Mouse (Mus musculus) neural tube, embryonic 14.5 days (tissue): ENCODE measurements around the gene Mkrn2os. TPM values are rescaled to one million over a fixed set of nuclear protein-coding genes. Genes with fewer than 3 reads are reported as not detected.

Source experiments
- ATAC-seq: fragments of 200-750 bp; cut with Nextera tagmentation; 2 replicates; pipeline ENCODE4 v1.8.0; 2017; ENCODE audit warnings: low read depth, mild to moderate bottlenecking, moderate TSS enrichment, moderate library complexity
- H3K27ac ChIP-seq: fragments of 300-500 bp; sonication (generic); 2 replicates; pipeline ENCODE4 v1.5.1; 2014; ENCODE audit warnings: low read depth, mild to moderate bottlenecking, control low read depth, low read length, moderate library complexity, mixed read lengths
- H3K27me3 ChIP-seq: fragments of 300-500 bp; sonication (generic); 2 replicates; pipeline ENCODE4 v1.6.1; 2014; ENCODE audit warnings: low read length; ENCODE audit not compliant: control insufficient read depth, insufficient read depth
- H3K36me3 ChIP-seq: fragments of 300-500 bp; sonication (generic); 2 replicates; pipeline ENCODE4 v1.6.1; 2014; ENCODE audit warnings: low read length, mixed read lengths; ENCODE audit not compliant: control insufficient read depth, insufficient read depth
- H3K4me1 ChIP-seq: fragments of 300-500 bp; sonication (generic); 2 replicates; pipeline ENCODE4 v1.6.1; 2014; ENCODE audit warnings: low read length; ENCODE audit not compliant: control insufficient read depth, insufficient read depth
- H3K4me2 ChIP-seq: fragments of 300-500 bp; sonication (generic); 2 replicates; pipeline ENCODE4 v1.6.1; 2014; ENCODE audit warnings: mild to moderate bottlenecking, low read depth, low read length, control low read depth
- H3K4me3 ChIP-seq: fragments of 300-500 bp; sonication (generic); 2 replicates; pipeline ENCODE4 v1.5.1; 2014; ENCODE audit warnings: low read depth, low read length, control low read depth, mixed read lengths
- H3K9ac ChIP-seq: fragments of 300-500 bp; sonication (generic); replicated peaks from 2 replicates; pipeline ENCODE4 v1.6.1; 2014; ENCODE audit warnings: low read depth, mild to moderate bottlenecking, control low read depth, low read length, mixed read lengths
- H3K9me3 ChIP-seq: fragments of 300-500 bp; sonication (generic); 2 replicates; pipeline ENCODE4 v1.6.1; 2016; ENCODE audit warnings: low read length; ENCODE audit not compliant: control insufficient read depth
- WGBS: fragments of 180-500 bp; shearing (Covaris S2); extraction: QIAGEN DNeasy Blood & Tissue Kit; methylation state at CpG from one replicate; pipeline ENCODE4 v1.1.7; 2014; 5-methylcytosine and 5-hydroxymethylcytosine counted together
- polyA plus RNA-seq: library from polyadenylated mRNA; unstranded; fragments of >200 nt; fragmentation: Nextera tagmentation; extraction: Ambion mirVana; gene quantifications from 2 replicates; pipeline ENCODE4 v1.2.1, GENCODE M21; 2014

Mkrn2os gene
- polyA plus RNA-seq, 1 experiment from 2014 or later = 0.63 TPM

DNA sequence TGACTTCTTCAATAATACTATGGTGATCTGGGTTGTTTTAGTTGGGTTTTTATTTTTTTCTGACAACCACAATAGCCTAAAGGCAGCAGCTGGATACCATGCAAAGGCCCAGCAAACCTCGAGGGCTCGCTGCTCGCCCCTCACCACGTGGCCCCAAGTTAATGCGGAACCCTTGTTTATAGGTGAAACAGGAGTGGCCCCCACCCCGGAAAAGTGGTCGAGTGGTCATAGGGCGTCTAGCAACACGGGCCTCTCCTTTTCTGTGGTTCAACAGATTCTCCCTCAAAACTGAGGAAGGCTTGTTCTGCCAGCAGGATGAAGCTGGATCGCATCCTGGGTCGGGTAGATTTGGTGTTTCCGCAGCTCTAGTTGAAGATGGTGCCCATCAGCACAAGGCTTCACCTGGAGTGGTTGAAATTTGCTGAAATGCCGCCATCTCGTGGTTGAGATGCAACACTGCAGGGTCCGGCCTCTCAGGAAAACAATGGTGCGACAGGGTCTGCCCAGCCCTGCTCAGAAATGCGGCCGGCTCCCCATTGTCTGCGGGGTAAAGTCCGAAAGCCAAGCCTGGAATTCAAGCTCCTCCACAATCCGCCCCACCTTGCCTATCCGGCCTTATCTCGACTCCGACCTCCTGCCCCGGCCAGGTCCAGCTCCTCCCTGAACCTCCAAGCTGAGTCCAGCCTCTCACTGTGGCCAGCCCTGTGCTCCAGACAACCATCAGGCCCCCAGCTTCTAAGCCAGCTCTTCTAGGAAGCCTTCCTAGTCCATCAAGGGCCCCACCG lies 53.5 kb downstream of the Mkrn2os start:
- ATAC-seq = peak; percentile 89
- H3K4me3 ChIP-seq = peak overlapping the region; percentile 17; the same call in 1 of the 2 replicates
- H3K4me2 ChIP-seq = peak overlapping the region; percentile 50
- no peak overlapping the region for H3K27ac ChIP-seq
- no peaks in the 10 kb centered on the region for H3K36me3 ChIP-seq
- H3K9me3 ChIP-seq = no peaks in the 10 kb centered on the region
- peaks cover 3% of the 10 kb centered on the region; the same call in 1 of the 2 replicates for H3K4me1 ChIP-seq
- no peaks in the 10 kb centered on the region for H3K27me3 ChIP-seq
- peak overlapping the region; percentile 63 for H3K9ac ChIP-seq
- WGBS = 29% methylated on average over 22 of the region's 26 CpGs

DNA sequence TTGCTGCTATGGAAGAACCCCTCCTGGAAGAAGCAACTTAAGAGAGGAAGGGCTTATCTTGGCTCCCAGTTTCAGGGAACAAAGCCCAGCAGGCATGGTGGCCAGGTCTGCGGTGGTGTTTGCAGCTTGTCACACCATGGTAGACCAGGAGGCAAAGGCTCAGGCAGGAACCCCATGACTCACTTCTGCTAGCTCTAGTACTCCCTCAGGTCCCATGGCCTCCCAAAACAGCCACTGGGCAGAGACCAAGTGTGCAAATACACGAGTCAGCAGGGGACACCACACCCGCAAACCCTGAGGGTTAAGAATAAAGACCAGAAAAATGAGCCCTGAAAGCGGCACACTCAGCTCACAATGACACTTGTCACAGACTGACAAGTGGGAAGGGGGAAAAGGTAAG lies 56.2 kb downstream of the Mkrn2os start:
- 70% methylated on average over 4 of the region's 4 CpGs for WGBS
- H3K9ac ChIP-seq = no peak overlapping the region

DNA sequence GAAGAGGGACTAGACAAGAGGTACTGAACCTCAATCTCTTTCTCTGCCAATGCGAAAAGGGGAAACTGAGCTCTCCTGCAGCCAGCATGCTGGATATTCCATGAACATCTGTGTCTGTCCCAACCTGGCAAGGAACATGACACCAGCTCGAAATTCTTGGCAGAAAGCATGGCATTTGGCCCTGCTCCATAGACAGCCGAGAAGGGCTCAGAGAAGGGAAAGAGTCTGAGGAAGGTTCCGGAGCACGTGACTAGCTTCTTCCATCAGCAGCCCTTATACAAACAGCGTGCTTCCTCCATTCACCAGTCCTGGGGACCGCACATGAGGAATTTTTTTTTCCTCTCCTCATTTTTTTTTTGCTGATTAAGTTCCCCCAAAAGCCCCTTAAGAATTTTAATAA lies 57.8 kb downstream of the Mkrn2os start:
- H3K36me3 ChIP-seq = no peaks in the 10 kb centered on the region
- H3K27me3 ChIP-seq = no peaks in the 10 kb centered on the region
- WGBS = 75% methylated on average over 7 of the region's 7 CpGs
- no peak overlapping the region for H3K27ac ChIP-seq
- no peak overlapping the region for H3K4me3 ChIP-seq
- H3K9me3 ChIP-seq = no peaks in the 10 kb centered on the region
- H3K4me2 ChIP-seq = no peak overlapping the region
- no peak overlapping the region for H3K9ac ChIP-seq
- H3K4me1 ChIP-seq = no peaks in the 10 kb centered on the region
- ATAC-seq = no peak

More for the DNA sequence above, 56.2 kb downstream of the Mkrn2os start:
- ATAC-seq = no peak
- no peaks in the 10 kb centered on the region for H3K9me3 ChIP-seq
- no peaks in the 10 kb centered on the region for H3K36me3 ChIP-seq
- H3K4me1 ChIP-seq = no peaks in the 10 kb centered on the region
- no peaks in the 10 kb centered on the region for H3K27me3 ChIP-seq
- H3K4me2 ChIP-seq = no peak overlapping the region
- no peak overlapping the region for H3K27ac ChIP-seq
- H3K4me3 ChIP-seq = no peak overlapping the region

Other genes with a start within 250 kb of the Mkrn2os start
- 0.40 and 0.90 TPM in 2 replicates for gene Pparg, start 231.6 kb downstream of the Mkrn2os start, polyA plus RNA-seq
- gene Tsen2, start 47.9 kb downstream of the Mkrn2os start, polyA plus RNA-seq = 39.3 and 40.4 TPM in 2 replicates
- 42.4 and 43.9 TPM in 2 replicates for gene Mkrn2, start 9.3 kb upstream of the Mkrn2os start, polyA plus RNA-seq
- gene Raf1, start 84.1 kb upstream of the Mkrn2os start, polyA plus RNA-seq = 168 and 181 TPM in 2 replicates
- 1.1 and 1.2 TPM in 2 replicates for gene Tmem40, start 169.8 kb upstream of the Mkrn2os start, polyA plus RNA-seq
- gene Cand2, start 182.0 kb upstream of the Mkrn2os start, polyA plus RNA-seq = 8.3 and 10.8 TPM in 2 replicates
- gene Rpl32, start 216.2 kb upstream of the Mkrn2os start, polyA plus RNA-seq = 1,065 and 1,071 TPM in 2 replicates
- gene Efcab12, start 245.8 kb upstream of the Mkrn2os start, polyA plus RNA-seq = 3.0 and 3.1 TPM in 2 replicates